Mouse (Mus musculus) adrenal gland, postnatal 36 days (tissue): ENCODE measurements at regions not wholly inside any gene's neighbourhood (a gene's known extent, or its start where the extent isn't known, plus 50 kb on each side); places are given as distances from the start of the nearest gene placed in this dataset.
"Not testable (repeated sequence)": the region's sequence is repeated elsewhere in the genome, so short reads cannot be mapped to it uniquely, and the experiment has no call there.

Experiments used
- DNase-seq, 2 experiments: peaks; one replicate each; pipeline ENCODE4 v3.0.0; 2021; ENCODE audit warnings: mixed read lengths in 1 of 2

DNA sequence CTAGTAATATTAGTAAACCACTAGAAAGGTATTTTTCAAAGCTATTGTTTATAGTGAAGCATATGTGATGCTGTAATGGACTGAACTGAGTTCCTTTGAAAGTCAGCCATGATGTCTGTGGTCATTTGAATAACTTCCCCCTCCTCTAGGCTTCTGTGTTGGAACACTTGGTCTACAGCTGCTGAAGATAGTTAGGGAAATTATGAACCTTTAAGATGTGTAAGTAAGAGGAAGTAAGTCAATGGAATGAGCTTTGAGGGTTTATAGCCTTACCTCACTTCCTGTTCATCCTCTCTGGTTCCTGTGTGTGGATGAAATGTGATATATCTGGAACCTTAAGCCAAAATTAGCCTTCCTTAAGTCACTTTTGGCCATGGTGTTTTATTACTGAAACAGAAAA lies 145.7 kb upstream of the Tmem229a start:
- no peak for DNase-seq

DNA sequence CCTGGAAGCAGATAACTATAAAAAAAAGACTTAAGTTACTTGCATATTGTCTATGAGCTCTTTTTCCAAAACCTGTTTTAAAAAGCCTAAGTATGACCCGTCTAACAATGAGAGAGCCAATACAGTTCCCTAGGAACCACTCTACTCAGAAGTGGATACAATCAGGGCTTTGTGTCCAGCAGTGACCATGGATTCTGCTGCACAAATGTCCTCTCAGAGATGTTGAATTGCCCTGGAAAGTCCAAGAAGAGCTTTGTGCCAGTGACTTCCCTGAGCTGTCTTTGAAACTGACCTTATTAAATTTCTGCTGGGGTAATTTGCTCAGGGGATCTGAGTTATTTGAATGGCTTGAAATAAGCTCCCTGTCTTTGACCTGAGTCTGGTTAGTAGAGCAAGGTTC lies 131.1 kb upstream of the Tmem229a start:
- no peak for DNase-seq

DNA sequence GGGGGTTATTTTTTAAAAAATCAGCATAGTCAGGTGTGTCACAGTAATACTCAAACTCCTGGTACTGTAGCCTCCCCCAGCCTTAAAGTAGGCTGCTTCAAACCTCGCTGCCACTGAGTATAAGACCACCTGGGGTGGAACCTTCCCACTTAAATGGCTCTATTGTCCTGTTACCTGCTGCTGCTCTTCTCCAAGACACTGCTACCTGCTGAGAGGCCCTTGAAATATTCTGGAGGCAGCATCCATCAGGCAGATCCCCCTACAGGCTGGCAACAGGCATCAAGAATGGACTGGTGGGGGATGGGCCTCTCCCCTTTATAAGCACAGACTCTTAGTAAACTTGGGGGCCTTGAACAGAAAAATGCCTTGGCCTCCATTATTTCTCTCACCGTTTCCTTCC lies 129.8 kb upstream of the Tmem229a start:
- DNase-seq: no peak

DNA sequence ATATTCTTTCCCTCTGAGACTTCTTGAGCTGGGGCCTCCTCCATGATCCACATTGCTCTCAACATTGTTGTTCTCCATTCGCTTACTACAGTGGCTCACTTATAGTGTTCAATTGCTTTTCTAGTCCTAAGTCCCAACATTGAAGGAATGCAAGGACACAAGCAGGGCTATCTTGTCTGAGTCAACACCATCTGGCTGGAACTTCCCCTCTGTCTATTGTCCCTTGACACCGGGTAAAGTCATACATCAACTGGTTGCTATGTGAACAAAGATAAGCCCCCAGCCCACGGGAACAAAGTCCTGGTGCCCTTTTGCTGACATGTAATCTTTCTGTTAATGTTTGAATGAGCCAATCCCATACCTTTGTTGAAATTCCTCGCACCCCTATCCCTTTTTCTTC lies 129.2 kb upstream of the Tmem229a start:
- DNase-seq: not testable (repeated sequence)

DNA sequence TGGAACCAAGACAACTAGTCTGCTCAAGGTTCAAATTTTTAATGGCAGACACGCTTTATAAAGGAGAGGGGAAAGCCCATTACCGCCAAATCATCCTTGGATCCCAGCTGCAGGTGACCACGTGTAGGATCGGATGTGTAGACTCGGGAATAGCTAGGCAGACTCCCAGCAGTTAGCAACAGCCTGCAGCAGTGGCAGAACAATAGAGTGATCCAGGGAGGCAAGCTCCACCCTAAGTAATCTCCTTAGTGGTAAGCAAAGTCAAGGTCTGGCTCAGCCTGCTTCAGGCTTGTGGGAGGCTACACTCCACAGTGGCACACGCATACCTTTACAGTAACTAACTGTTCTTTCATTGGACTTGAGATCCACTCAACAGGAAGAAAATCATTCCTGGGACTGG lies 109.8 kb upstream of the Tmem229a start:
- DNase-seq: no peak

DNA sequence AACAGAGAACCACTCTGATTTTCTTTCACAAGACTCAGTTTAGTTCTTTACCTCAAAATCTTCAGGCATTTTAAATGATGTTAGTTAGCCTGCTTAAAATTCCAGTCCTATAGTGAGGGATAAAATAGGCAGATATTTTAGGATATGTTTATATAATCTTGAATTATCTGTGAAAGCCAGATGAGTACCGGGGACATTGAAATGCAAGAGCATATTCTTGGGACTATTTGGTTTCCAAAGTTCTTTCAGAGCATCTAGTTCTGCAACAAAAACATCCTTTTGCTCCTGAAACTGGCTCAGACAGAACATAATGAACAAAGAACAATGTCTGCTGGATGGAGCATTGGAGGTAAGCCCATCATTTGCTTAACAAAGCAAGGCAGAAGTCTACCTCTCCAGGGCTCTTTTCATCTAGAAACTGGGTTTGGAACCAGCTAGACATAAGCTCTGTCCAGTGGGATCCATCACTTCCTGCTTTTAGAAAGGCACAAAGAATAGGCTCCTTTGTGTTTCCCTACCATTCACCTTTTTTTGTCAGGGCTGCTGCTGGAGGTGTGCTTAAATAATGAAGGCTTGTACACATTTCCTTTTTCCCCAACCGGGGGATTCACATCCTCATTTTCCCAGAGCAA lies 76.9 kb upstream of the Tmem229a start:
- no peak for DNase-seq

DNA sequence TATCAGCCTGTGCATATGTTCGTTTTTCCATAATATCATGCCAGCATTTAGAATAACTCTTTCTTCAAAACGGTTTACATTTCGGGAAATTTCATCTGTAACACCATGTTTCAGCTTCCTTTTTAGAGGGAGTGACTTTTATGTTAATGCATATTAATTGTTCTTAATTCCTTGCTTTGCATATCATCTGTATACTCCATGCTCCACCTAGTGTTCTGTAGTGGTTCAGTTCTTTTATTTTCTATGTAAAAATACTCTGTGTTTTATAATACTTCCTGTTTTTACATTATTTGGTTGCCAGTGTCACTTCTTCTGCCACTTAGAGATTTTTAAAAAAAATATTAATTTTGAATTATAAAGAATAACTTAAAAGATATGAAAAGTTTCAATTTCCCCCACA lies 70.9 kb upstream of the Tmem229a start:
- DNase-seq: no peak

DNA sequence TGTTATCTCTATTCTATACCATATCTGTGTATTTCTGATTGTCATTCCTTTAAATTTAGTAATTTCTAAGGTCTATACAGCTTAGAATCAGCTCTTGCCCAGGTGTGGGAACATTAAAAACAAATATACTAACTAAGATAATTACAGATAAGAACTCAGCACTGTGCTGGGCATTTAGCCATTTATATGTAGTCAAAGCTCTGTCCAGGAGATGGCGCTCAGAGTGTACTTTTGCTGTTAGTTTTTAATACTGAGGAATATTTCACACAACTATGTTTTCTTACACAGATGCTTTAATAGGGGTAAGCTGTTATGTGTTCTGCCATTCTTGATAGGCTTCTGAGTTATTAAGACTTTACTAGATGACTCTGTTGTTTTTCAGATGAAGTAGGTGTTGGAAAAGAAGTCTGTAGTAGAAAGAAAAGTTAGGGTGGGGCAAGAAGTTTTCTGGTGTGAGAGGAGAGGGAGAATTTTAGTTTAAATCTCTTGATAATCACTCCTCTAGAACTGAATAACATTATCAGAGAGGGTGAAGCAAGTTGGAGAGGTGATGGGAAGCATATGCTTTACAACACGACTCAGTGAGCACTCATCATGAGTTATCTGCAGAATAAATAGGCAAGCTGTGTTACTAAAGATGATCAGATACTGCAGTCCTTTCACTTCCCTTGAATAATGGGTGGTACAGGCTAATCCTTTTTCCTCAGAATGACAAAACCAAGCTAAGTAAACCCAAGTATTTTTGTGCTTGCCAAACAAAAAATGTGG lies 64.1 kb upstream of the Tmem229a start:
- DNase-seq: peak; percentile 9 to 22

DNA sequence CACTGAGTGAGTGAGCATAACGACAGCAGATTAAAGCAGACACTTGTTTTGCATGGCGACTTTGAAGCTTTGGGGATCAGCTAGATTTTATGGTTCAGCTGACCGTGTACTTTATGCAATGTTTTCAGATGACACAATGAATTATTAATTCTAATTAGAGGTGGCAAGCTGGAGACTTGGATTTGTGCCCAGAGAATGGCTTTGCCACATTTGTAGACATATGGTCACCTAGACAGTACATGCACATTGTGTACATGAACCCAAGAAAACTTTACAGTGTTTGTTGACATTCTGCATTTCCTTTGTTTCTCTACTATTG lies 57.1 kb upstream of the Tmem229a start:
- no peak for DNase-seq

DNA sequence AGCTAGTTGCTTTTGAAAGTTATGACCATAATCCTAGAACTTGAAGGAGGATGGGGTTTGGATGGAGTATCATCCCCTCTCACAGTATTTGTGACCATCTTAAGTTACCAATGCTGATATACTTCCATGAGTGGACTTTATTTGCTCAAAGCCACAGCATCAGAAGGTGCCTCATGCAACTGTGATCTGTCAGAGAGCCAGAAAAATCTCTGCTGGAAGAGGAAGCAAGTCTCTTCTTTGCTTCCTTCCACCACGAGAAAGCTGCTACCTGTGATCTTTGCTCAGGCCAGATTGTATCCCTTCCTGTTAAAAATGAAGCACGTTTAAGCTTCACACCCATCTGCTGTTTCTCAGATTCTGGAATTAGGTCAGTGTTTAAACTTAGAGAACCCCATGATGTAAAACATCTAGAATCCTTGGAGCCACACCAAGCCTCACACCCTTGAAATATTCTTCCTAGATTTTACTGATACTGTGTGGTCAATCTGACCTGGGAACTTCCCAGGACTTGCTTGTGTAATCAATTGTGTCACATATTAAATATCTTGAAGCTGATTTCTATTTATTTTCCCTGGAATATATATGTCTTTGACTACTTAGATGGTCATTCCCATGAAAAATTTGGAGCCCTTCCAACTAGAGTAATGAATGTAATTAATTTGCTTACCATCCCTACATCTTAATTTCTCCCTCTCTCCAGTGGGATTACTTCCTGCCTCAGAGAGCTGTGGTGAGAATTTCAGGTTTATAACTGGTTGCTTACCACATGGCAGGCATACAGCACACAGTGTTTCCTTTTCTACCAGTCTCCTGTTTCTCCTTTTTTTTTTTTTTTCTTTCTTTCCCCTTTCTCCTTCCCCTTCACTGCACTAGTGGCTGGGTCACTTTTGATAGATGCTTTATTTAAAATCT lies 56.5 kb upstream of the Tmem229a start:
- DNase-seq: no peak

DNA sequence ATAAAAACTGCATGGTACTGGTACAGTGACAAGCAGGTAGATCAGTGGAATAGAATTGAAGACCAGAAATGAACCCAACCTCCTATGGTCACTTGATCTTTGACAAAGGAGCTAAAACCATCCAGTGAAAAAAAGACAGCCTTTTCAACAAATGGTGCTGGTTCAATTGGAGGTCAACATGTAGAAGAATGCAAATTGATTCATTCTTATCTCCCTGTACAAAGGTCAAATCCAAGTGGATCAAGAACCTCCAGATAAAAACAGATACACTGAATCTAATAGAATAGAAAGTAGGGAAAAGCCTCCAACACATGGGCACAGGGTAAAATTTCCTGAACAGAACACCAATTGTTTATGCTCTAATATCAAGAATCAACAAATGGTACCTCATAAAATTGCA lies 52.8 kb upstream of the Tmem229a start:
- DNase-seq: not testable (repeated sequence)
